Mouse (Mus musculus) stomach, postnatal 0 days (tissue): ENCODE results near the gene Bcas3. TPM values are rescaled to one million over a fixed set of nuclear protein-coding genes. Genes with fewer than 3 reads are reported as not detected.
A peak's percentile ranks its signal among the peaks of the same experiment; 100 is the strongest.

Experiments
- ATAC-seq: fragments of 200-750 bp; cut with Nextera tagmentation; 2 replicates; pipeline ENCODE4 v1.8.0; 2017; ENCODE audit not compliant: low FRiP score, low TSS enrichment
- DNase-seq: peaks from one replicate; pipeline ENCODE4 v3.0.0-alpha.2; 2016; ENCODE audit warnings: low spot score
- H3K27ac ChIP-seq: fragments of 300-500 bp; sonication (generic); replicated peaks from 2 replicates; pipeline ENCODE4 v1.5.1; 2014; ENCODE audit warnings: mild to moderate bottlenecking, control low read depth
- H3K27me3 ChIP-seq: fragments of 300-500 bp; sonication (generic); 2 replicates; pipeline ENCODE4 v1.6.1; 2014; ENCODE audit warnings: low read length; ENCODE audit not compliant: control insufficient read depth, insufficient read depth
- H3K36me3 ChIP-seq: fragments of 300-500 bp; sonication (generic); 2 replicates; pipeline ENCODE4 v1.6.1; 2014; ENCODE audit warnings: low read length, mixed read lengths; ENCODE audit not compliant: control insufficient read depth, insufficient read depth
- H3K4me1 ChIP-seq: fragments of 300-500 bp; sonication (generic); replicated peaks from 2 replicates; pipeline ENCODE4 v1.6.1; 2014; ENCODE audit warnings: antibody characterized with exemption; ENCODE audit not compliant: control insufficient read depth, insufficient read depth
- H3K4me2 ChIP-seq: fragments of 300-500 bp; sonication (generic); replicated peaks from 2 replicates; pipeline ENCODE4 v1.6.1; 2014; ENCODE audit warnings: low read depth, mild to moderate bottlenecking, control low read depth, moderate library complexity
- H3K4me3 ChIP-seq: fragments of 300-500 bp; sonication (generic); 2 replicates; pipeline ENCODE4 v1.5.1; 2014; ENCODE audit warnings: low read depth, low read length, control low read depth
- H3K9ac ChIP-seq: fragments of 300-500 bp; sonication (generic); 2 replicates; pipeline ENCODE4 v1.6.1; 2014; ENCODE audit warnings: mild to moderate bottlenecking, low read length, control low read depth, mixed read lengths
- H3K9me3 ChIP-seq: fragments of 300-500 bp; sonication (generic); 2 replicates; pipeline ENCODE4 v1.6.1; 2016; ENCODE audit warnings: low read length; ENCODE audit not compliant: control insufficient read depth
- CTCF ChIP-seq: IDR thresholded peaks from 2 replicates; pipeline ENCODE4 v1.5.1; 2016; ENCODE audit warnings: antibody characterized with exemption, low read depth, mild to moderate bottlenecking, moderate library complexity
- EP300 ChIP-seq: optimal IDR thresholded peaks from 2 replicates; pipeline ENCODE3; 2016; ENCODE audit warnings: antibody characterized with exemption
- WGBS: fragments of 180-500 bp; shearing (Covaris S2); extraction: QIAGEN DNeasy Blood & Tissue Kit; methylation state at CpG from one replicate; pipeline ENCODE4 v1.1.7; 2014; 5-methylcytosine and 5-hydroxymethylcytosine counted together
- polyA plus RNA-seq: library from polyadenylated mRNA; unstranded; fragments of >200 nt; fragmentation: Nextera tagmentation; extraction: Ambion mirVana; gene quantifications from 2 replicates; pipeline ENCODE4 v1.2.1, GENCODE M21; 2015

Gene Bcas3
- polyA plus RNA-seq, 1 experiment from 2014 or later, result 16.5 TPM

DNA sequence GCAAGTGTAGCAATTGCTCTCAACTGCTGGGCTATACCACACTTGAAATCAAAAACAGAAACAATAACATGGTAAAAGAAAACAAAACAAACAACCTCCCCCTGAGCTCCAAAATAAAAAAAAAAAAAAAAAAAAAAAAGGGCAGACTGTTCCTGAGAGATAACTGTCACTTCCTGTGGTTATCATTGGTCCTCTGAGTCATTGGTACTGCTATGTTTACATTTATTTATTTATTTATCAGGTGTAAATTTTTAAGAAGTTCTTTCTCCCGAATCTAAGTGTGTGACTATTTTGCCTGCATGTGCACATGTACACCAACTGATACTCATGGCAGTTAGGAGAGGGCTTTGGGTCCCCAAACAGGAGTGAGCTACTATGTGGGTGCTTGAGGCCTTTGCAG lies 202.1 kb downstream of the Bcas3 start:
- 47% methylated on average over 1 of the region's 1 CpGs for WGBS
- ATAC-seq (no peak), DNase-seq (no peak)

DNA sequence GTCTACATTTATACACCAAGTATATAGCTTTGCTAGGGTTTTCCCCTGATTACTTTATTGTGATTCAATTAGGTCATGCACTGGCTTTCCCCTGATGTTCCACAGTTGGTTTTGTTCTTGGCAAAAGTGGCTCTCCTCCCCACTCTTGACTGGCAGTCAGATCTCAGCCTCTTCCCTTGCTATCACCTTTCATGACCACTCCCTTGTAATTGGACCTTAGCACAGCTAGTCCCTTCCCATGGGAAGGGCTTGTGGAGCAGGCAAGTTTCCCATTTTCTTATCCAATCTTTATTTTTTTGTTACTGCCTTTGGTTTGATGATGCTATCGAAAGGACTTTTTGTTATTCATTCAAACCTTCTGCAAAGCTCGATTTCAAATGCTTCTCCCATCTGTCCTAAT lies 202.8 kb downstream of the Bcas3 start:
- no peak overlapping the region for H3K9ac ChIP-seq
- WGBS, result 76% methylated on average over 2 of the region's 2 CpGs
- no peaks in the 10 kb centered on the region for H3K9me3 ChIP-seq
- H3K4me3 ChIP-seq, result no peak overlapping the region
- DNase-seq, result no peak
- H3K27ac ChIP-seq, result no peak overlapping the region
- no peaks in the 10 kb centered on the region for H3K36me3 ChIP-seq
- no peak for ATAC-seq
- no peaks in the 10 kb centered on the region for H3K27me3 ChIP-seq
- H3K4me1 ChIP-seq, result no peaks in the 10 kb centered on the region
- TF ChIP-seq CTCF (no peak), EP300 (no peak)
- no peak overlapping the region for H3K4me2 ChIP-seq

More for the DNA sequence above, 202.1 kb downstream of the Bcas3 start:
- Histone ChIP-seq H3K4me1 (no peaks in the 10 kb centered on the region), H3K27me3 (no peaks in the 10 kb centered on the region), H3K27ac (no peak overlapping the region), H3K9me3 (no peaks in the 10 kb centered on the region), H3K36me3 (no peaks in the 10 kb centered on the region), H3K4me2 (no peak overlapping the region), H3K9ac (no peak overlapping the region), H3K4me3 (no peak overlapping the region)
- no peak for TF ChIP-seq EP300
- TF ChIP-seq CTCF, result no peak

DNA sequence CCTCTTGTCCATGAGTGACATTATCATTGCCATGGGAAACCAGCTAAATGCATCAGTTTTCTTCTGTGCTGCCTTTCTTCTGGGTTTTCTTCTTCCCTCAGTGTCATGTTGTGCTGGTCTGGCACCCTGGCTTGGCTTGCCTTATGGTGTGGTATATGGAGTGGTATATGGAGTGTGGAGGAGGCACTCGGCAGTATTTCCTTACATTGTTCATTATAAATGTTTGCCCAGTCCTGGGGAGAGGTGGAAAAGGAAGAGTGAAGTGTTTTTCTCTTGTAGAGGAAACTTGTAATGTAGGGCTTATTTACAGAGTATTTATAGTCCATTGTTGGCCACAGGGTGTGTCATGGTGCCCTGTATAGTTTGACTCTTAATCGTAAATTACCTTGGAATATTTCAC lies 212.1 kb downstream of the Bcas3 start:
- H3K4me3 ChIP-seq, result no peak overlapping the region
- H3K9me3 ChIP-seq, result no peaks in the 10 kb centered on the region
- no peaks in the 10 kb centered on the region for H3K27me3 ChIP-seq
- ATAC-seq (peak; percentile 21; the same call in 1 of the 2 replicates), DNase-seq (no peak)
- H3K4me2 ChIP-seq, result no peak overlapping the region
- H3K4me1 ChIP-seq, result no peaks in the 10 kb centered on the region
- H3K9ac ChIP-seq, result no peak overlapping the region
- no peak overlapping the region for H3K27ac ChIP-seq
- no peaks in the 10 kb centered on the region for H3K36me3 ChIP-seq
- TF ChIP-seq CTCF (no peak), EP300 (no peak)
- 58% methylated on average over 2 of the region's 2 CpGs for WGBS

DNA sequence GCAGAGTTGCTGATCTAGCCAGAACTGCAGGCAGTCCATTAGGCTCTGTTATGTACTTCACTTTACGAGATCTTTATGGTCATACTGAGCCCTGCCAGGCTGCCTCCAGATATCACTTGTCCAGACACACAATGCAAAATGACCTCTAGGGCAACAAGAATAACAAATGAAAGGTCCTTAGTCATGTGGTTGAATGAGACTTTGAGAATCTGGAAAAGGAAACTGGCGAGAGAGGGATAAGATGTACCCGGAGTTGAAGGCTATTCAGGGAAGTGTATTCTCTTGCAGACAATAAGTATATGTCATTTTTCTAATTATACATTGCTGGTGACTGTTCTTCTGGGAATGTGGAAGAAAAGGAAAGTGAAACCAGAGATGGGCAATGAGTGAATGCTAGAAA lies 218.1 kb downstream of the Bcas3 start:
- no peak for DNase-seq
- Histone ChIP-seq H3K9me3 (no peaks in the 10 kb centered on the region), H3K4me3 (no peak overlapping the region), H3K27me3 (no peaks in the 10 kb centered on the region), H3K27ac (no peak overlapping the region), H3K36me3 (no peaks in the 10 kb centered on the region), H3K4me1 (no peaks in the 10 kb centered on the region), H3K4me2 (no peak overlapping the region), H3K9ac (no peak overlapping the region)
- 73% methylated on average over 3 of the region's 3 CpGs for WGBS
- no peak for TF ChIP-seq EP300
- no peak for ATAC-seq

DNA sequence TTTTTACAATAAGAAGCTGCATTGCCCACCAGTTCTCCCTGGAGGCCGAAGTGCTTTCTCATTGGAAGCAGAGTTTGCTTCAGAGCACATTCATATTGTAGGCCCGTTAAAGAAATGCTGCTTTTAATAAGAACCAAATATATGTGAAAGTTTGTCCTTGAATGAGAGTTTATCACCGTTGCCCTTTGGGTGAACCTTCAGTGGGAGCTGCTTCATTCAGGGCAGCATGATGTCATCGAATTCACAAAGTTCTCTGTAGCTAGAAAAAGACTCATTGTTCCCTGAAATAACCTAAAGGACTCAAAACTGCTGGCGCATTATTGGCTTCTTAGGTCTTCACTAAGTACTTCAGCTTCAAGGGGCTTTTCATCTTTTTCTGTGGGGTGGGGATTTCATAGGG lies 219.0 kb downstream of the Bcas3 start:
- WGBS, result 36% methylated on average over 5 of the region's 5 CpGs
- H3K27ac ChIP-seq, result no peak overlapping the region
- H3K27me3 ChIP-seq, result no peaks in the 10 kb centered on the region
- DNase-seq (no peak), ATAC-seq (no peak)
- H3K4me3 ChIP-seq, result no peak overlapping the region
- H3K36me3 ChIP-seq, result no peaks in the 10 kb centered on the region
- TF ChIP-seq EP300 (no peak), CTCF (no peak)
- H3K9me3 ChIP-seq, result no peaks in the 10 kb centered on the region
- no peaks in the 10 kb centered on the region for H3K4me1 ChIP-seq
- H3K4me2 ChIP-seq, result no peak overlapping the region
- no peak overlapping the region for H3K9ac ChIP-seq

DNA sequence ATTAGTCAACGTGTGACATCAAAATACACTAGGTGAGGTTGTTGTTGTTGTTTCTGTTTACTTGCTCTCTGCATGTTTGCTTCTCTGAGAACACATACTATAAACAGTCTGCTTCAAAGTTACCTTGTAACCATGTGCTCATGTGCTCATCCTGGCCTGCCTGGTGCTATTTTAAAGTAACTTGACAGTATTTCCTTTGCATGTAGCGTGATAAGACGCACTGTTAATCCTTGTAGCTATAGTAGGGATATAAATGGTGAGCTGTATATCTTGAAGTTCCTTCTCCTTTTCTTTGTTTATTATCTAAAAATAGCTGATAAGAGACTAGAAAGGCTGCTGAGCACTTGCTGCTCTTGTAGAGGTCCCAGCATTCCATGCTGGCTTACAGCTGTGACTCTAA lies 219.6 kb downstream of the Bcas3 start:
- H3K9me3 ChIP-seq, result no peaks in the 10 kb centered on the region
- 61% methylated on average over 3 of the region's 3 CpGs for WGBS
- H3K36me3 ChIP-seq, result no peaks in the 10 kb centered on the region

More for the DNA sequence above, 219.6 kb downstream of the Bcas3 start:
- Histone ChIP-seq H3K27me3 (no peaks in the 10 kb centered on the region), H3K4me1 (no peaks in the 10 kb centered on the region), H3K4me2 (no peak overlapping the region), H3K27ac (no peak overlapping the region), H3K4me3 (no peak overlapping the region), H3K9ac (no peak overlapping the region)
- DNase-seq (no peak), ATAC-seq (no peak)
- TF ChIP-seq EP300, result no peak
- TF ChIP-seq CTCF, result no peak
